Mouse (Mus musculus): ENCODE results near the gene Crybg3.

The Crybg3 gene

GRCm38 (mm10) chr16:59444880-59445559 is 155.8 kb downstream of the Crybg3 start:
- peak in 1 of 2 experiments; percentile 15 for DNase-seq

Data from kidney, postnatal 4 days (tissue).